Mouse (Mus musculus) urinary bladder, postnatal 4 days (tissue): ENCODE measurements around the gene Bag6.
A peak's percentile ranks its signal among the peaks of the same experiment; 100 is the strongest.

Experiments
- DNase-seq, 2 experiments: peaks; one replicate each; pipeline ENCODE4 v3.0.0; 2021 to 2022; ENCODE audit warnings: low spot score in 2 of 2

Gene Bag6

GRCm38 (mm10) chr17:35194844-35195630 lies 60.1 kb downstream of the Bag6 start:
- no peak for DNase-seq

- DNase-seq, result peak; percentile 74 to 85
Observed at GRCm38 (mm10) chr17:35195631-35196320, 60.8 kb downstream of the Bag6 start.

- no peak for DNase-seq
Observed at GRCm38 (mm10) chr17:35196321-35196641, 61.3 kb downstream of the Bag6 start.
